Mouse (Mus musculus): Measurements from ENCODE around the gene Iqgap1. TPM values are rescaled to one million over a fixed set of nuclear protein-coding genes. Genes with fewer than 3 reads are reported as not detected.
A peak's percentile ranks its signal among the peaks of the same experiment; 100 is the strongest.

Iqgap1 gene
- total and polyA plus RNA-seq, 2 experiments: 2.8 to 7.8 TPM

- H3K27me3 ChIP-seq (ENCODE audit: control insufficient read depth, insufficient read depth, low read length): no peaks in the 10 kb centered on the region
- no peak for DNase-seq (ENCODE audit: extremely low read depth, low read depth, low spot score)
- no peaks in the 10 kb centered on the region for H3K79me2 ChIP-seq (ENCODE audit: control insufficient read depth, insufficient read depth, low read length)
- peaks cover 9% of the 10 kb centered on the region; the same call in 1 of the 2 replicates for H3K36me3 ChIP-seq (ENCODE audit: control insufficient read depth, insufficient read depth, low read length)
- 81% methylated on average over 5 of the region's 5 CpGs for WGBS
- H3K9ac ChIP-seq (ENCODE audit: low read depth, low read length): no peak overlapping the region
- no peak overlapping the region for H3K4me3 ChIP-seq (ENCODE audit: insufficient read depth, low read depth, low read length)
- TF ChIP-seq CTCF (IDR thresholded peaks at IDR 0.05; ENCODE audit: low read depth, low read length) (no peak), POLR2A (IDR thresholded peaks at IDR 0.05; ENCODE audit: extremely low read depth, insufficient read depth, low read length) (no peak)
- no peaks in the 10 kb centered on the region for H3K4me1 ChIP-seq (ENCODE audit: control insufficient read depth, insufficient read depth, low read length)
- no peak overlapping the region for H3K27ac ChIP-seq (replicated peaks; ENCODE audit: insufficient read depth, low read depth, low read length)
These were observed 79.5 kb downstream of the Iqgap1 start for GRCm38 (mm10) chr7:80746166-80746761.

GRCm38 (mm10) chr7:80745746-80746145 lies 80.0 kb downstream of the Iqgap1 start:
- Histone ChIP-seq H3K36me3 (ENCODE audit: control insufficient read depth, insufficient read depth, low read length) (peaks cover 9% of the 10 kb centered on the region; the same call in 1 of the 2 replicates), H3K4me1 (ENCODE audit: control insufficient read depth, insufficient read depth, low read length) (no peaks in the 10 kb centered on the region), H3K27me3 (ENCODE audit: control insufficient read depth, insufficient read depth, low read length) (no peaks in the 10 kb centered on the region), H3K79me2 (ENCODE audit: control insufficient read depth, insufficient read depth, low read length) (no peaks in the 10 kb centered on the region), H3K9ac (ENCODE audit: low read depth, low read length) (no peak overlapping the region), H3K27ac (replicated peaks; ENCODE audit: insufficient read depth, low read depth, low read length) (no peak overlapping the region), H3K4me3 (ENCODE audit: insufficient read depth, low read depth, low read length) (no peak overlapping the region)
- WGBS: 78% methylated on average over 3 of the region's 3 CpGs
- no peak for DNase-seq (ENCODE audit: extremely low read depth, low read depth, low spot score)
- TF ChIP-seq CTCF (IDR thresholded peaks at IDR 0.05; ENCODE audit: low read depth, low read length): no peak
- no peak for TF ChIP-seq POLR2A (IDR thresholded peaks at IDR 0.05; ENCODE audit: extremely low read depth, insufficient read depth, low read length)

GRCm38 (mm10) chr7:80745250-80745649 lies 80.5 kb downstream of the Iqgap1 start:
- Histone ChIP-seq H3K4me1 (ENCODE audit: control insufficient read depth, insufficient read depth, low read length) (no peaks in the 10 kb centered on the region), H3K79me2 (ENCODE audit: control insufficient read depth, insufficient read depth, low read length) (no peaks in the 10 kb centered on the region), H3K36me3 (ENCODE audit: control insufficient read depth, insufficient read depth, low read length) (peaks cover 9% of the 10 kb centered on the region; the same call in 1 of the 2 replicates), H3K27ac (replicated peaks; ENCODE audit: insufficient read depth, low read depth, low read length) (no peak overlapping the region), H3K4me3 (ENCODE audit: insufficient read depth, low read depth, low read length) (no peak overlapping the region), H3K9ac (ENCODE audit: low read depth, low read length) (no peak overlapping the region), H3K27me3 (ENCODE audit: control insufficient read depth, insufficient read depth, low read length) (no peaks in the 10 kb centered on the region)
- WGBS: 80% methylated on average over 9 of the region's 9 CpGs
- no peak for DNase-seq (ENCODE audit: extremely low read depth, low read depth, low spot score)
- TF ChIP-seq CTCF (IDR thresholded peaks at IDR 0.05; ENCODE audit: low read depth, low read length) (no peak), POLR2A (IDR thresholded peaks at IDR 0.05; ENCODE audit: extremely low read depth, insufficient read depth, low read length) (no peak)

GRCm38 (mm10) chr7:80743920-80744630 lies 81.7 kb downstream of the Iqgap1 start:
- no peaks in the 10 kb centered on the region for H3K4me1 ChIP-seq (ENCODE audit: control insufficient read depth, insufficient read depth, low read length)
- H3K79me2 ChIP-seq (ENCODE audit: control insufficient read depth, insufficient read depth, low read length): no peaks in the 10 kb centered on the region
- TF ChIP-seq CTCF (IDR thresholded peaks at IDR 0.05; ENCODE audit: low read depth, low read length): no peak
- no peak for TF ChIP-seq POLR2A (IDR thresholded peaks at IDR 0.05; ENCODE audit: extremely low read depth, insufficient read depth, low read length)
- 76% methylated on average over 9 of the region's 9 CpGs for WGBS
- H3K4me3 ChIP-seq (ENCODE audit: insufficient read depth, low read depth, low read length): no peak overlapping the region
- H3K27ac ChIP-seq (replicated peaks; ENCODE audit: insufficient read depth, low read depth, low read length): no peak overlapping the region
- peaks cover 9% of the 10 kb centered on the region; the same call in 1 of the 2 replicates for H3K36me3 ChIP-seq (ENCODE audit: control insufficient read depth, insufficient read depth, low read length)
- H3K27me3 ChIP-seq (ENCODE audit: control insufficient read depth, insufficient read depth, low read length): no peaks in the 10 kb centered on the region
- H3K9ac ChIP-seq (ENCODE audit: low read depth, low read length): no peak overlapping the region
- no peak for DNase-seq (ENCODE audit: extremely low read depth, low read depth, low spot score)

- WGBS: 92% methylated on average over 3 of the region's 3 CpGs
- Histone ChIP-seq H3K4me1 (ENCODE audit: control insufficient read depth, insufficient read depth, low read length) (no peaks in the 10 kb centered on the region), H3K4me3 (ENCODE audit: insufficient read depth, low read depth, low read length) (no peak overlapping the region), H3K36me3 (ENCODE audit: control insufficient read depth, insufficient read depth, low read length) (peaks cover 4% of the 10 kb centered on the region; the same call in 1 of the 2 replicates), H3K27ac (replicated peaks; ENCODE audit: insufficient read depth, low read depth, low read length) (no peak overlapping the region), H3K9ac (ENCODE audit: low read depth, low read length) (no peak overlapping the region), H3K79me2 (ENCODE audit: control insufficient read depth, insufficient read depth, low read length) (no peaks in the 10 kb centered on the region), H3K27me3 (ENCODE audit: control insufficient read depth, insufficient read depth, low read length) (no peaks in the 10 kb centered on the region)
- DNase-seq (ENCODE audit: extremely low read depth, low read depth, low spot score): no peak
- TF ChIP-seq POLR2A (IDR thresholded peaks at IDR 0.05; ENCODE audit: extremely low read depth, insufficient read depth, low read length) (no peak), CTCF (IDR thresholded peaks at IDR 0.05; ENCODE audit: low read depth, low read length) (no peak)
These were observed 83.1 kb downstream of the Iqgap1 start for GRCm38 (mm10) chr7:80742671-80743070.

- TF ChIP-seq CTCF (IDR thresholded peaks at IDR 0.05; ENCODE audit: low read depth, low read length): peak; percentile 78
- no peak for TF ChIP-seq POLR2A (IDR thresholded peaks at IDR 0.05; ENCODE audit: extremely low read depth, insufficient read depth, low read length)
- Histone ChIP-seq H3K27ac (replicated peaks; ENCODE audit: insufficient read depth, low read depth, low read length) (no peak overlapping the region), H3K36me3 (ENCODE audit: control insufficient read depth, insufficient read depth, low read length) (no peaks in the 10 kb centered on the region; the same call in none of the 2 replicates), H3K4me3 (ENCODE audit: insufficient read depth, low read depth, low read length) (no peak overlapping the region; the same call in 1 of the 2 replicates), H3K4me1 (ENCODE audit: control insufficient read depth, insufficient read depth, low read length) (no peaks in the 10 kb centered on the region), H3K79me2 (ENCODE audit: control insufficient read depth, insufficient read depth, low read length) (no peaks in the 10 kb centered on the region), H3K9ac (ENCODE audit: low read depth, low read length) (no peak overlapping the region), H3K27me3 (ENCODE audit: control insufficient read depth, insufficient read depth, low read length) (no peaks in the 10 kb centered on the region)
- 34% methylated on average over 7 of the region's 7 CpGs for WGBS
- DNase-seq (ENCODE audit: extremely low read depth, low read depth, low spot score): peak; percentile 41
These were observed 84.8 kb downstream of the Iqgap1 start for GRCm38 (mm10) chr7:80740954-80741353.
